Comparison of ENCODE assay signal across 27 mouse cellular contexts in genomic region chr11:103419667-103420066, GRCm38 (mm10). TPM values are rescaled to one million over a fixed set of nuclear protein-coding genes. Genes with fewer than 3 reads are reported as not detected.
DNase-seq lines count a peak whose midpoint lies in the region; ATAC-seq and TF ChIP-seq lines count a peak whose summit lies in the region.
"Had no signal": no experiment of that assay in that cellular context is flagged by ENCODE, and none has a peak within 500 bp of the region (broad histone marks: within the 10 kb centered on the region; RNA-seq: fewer than 3 reads in every experiment).

No protein-coding gene starts in this region.

- 70% methylated on average over 13 of the region's 13 CpGs for WGBS in liver, postnatal 0 days (ENCODE audit: insufficient replicate concordance)
- WGBS in liver, embryonic 12.5 days (ENCODE audit: insufficient replicate concordance): 67% methylated on average over 13 of the region's 13 CpGs

- H3K27me3 ChIP-seq in liver, postnatal 0 days (ENCODE audit: insufficient read depth, low read length): no peaks in the 10 kb centered on the region
- no peaks in the 10 kb centered on the region for H3K27me3 ChIP-seq in liver, embryonic 12.5 days (replicated peaks)
- H3K27me3 ChIP-seq: embryonic facial prominence, embryonic 13.5 days; forebrain, embryonic 15.5 days; heart, embryonic 15.5 days had no signal

- TF ChIP-seq EP300 in liver, postnatal 0 days (IDR thresholded peaks at IDR 0.05; ENCODE audit: low read depth): no peak

- no peak overlapping the region for H3K9ac ChIP-seq in liver, postnatal 0 days (replicated peaks)
- no peak overlapping the region for H3K9ac ChIP-seq in liver, embryonic 12.5 days
- H3K9ac ChIP-seq: embryonic facial prominence, embryonic 13.5 days; forebrain, embryonic 12.5 days; forebrain, embryonic 15.5 days; heart, embryonic 12.5 days; heart, embryonic 15.5 days; hindbrain, embryonic 14.5 days had no signal

- ATAC-seq in liver, postnatal 0 days: no peak
- ATAC-seq in liver, embryonic 12.5 days: no peak
- peak; percentile 72 for ATAC-seq in megakaryocyte, adult 5-6 weeks (ENCODE audit: poor library complexity, severe bottlenecking)
- ATAC-seq in activated CD4-positive, CD25-positive, alpha-beta regulatory T cell, adult 4 months: no peak
- ATAC-seq: CD4-positive, CD25-positive, alpha-beta regulatory T cell, adult 4 months; forebrain, embryonic 15.5 days; hindbrain, postnatal 0 days; inflammation-experienced regulatory T-cells, adult 6 months had no signal

- no peak overlapping the region for H3K4me2 ChIP-seq in liver, postnatal 0 days (ENCODE audit: low read depth, low read length)
- H3K4me2 ChIP-seq in liver, embryonic 12.5 days: no peak overlapping the region
- H3K4me2 ChIP-seq: embryonic facial prominence, embryonic 13.5 days; forebrain, embryonic 12.5 days; forebrain, embryonic 15.5 days; heart, embryonic 12.5 days; heart, embryonic 15.5 days; hindbrain, embryonic 14.5 days had no signal

- peak overlapping the region; percentile 63 for H3K27ac ChIP-seq in liver, postnatal 0 days (ENCODE audit: low read depth)
- H3K27ac ChIP-seq in liver, embryonic 12.5 days: no peak overlapping the region
- peak overlapping the region; percentile 48; the same call in 1 of the 2 replicates for H3K27ac ChIP-seq in cortical plate, adult 2 months (ENCODE audit: insufficient read depth, low read length)
- H3K27ac ChIP-seq: embryonic facial prominence, embryonic 10.5 days; embryonic facial prominence, embryonic 13.5 days; forebrain, embryonic 12.5 days; forebrain, embryonic 15.5 days; heart, embryonic 15.5 days; hindbrain, embryonic 10.5 days; hindbrain, embryonic 14.5 days; hindbrain, postnatal 0 days had no signal

- TF ChIP-seq CTCF in liver, postnatal 0 days (IDR thresholded peaks at IDR 0.05; ENCODE audit: low read depth): no peak
- TF ChIP-seq CTCF in cortical plate, adult 2 months (IDR thresholded peaks at IDR 0.05; ENCODE audit: extremely low read depth, insufficient read depth, low read length): no peak

- no peak for DNase-seq in liver, postnatal 0 days
- no peak for DNase-seq in cerebellum, adult 8-10 months
- DNase-seq: adrenal gland, adult 8-10 months; adrenal gland, postnatal 25 days; cerebellum, adult 18-20 months; cerebellum, adult 9-11 months; cerebellum, postnatal 25 days; embryo, embryonic 11 days; gastrocnemius, postnatal 14 days; heart, postnatal 10 days; heart, postnatal 36 days had no signal

- no peak overlapping the region for H3K4me3 ChIP-seq in liver, postnatal 0 days (ENCODE audit: low read depth, low read length)
- no peak overlapping the region for H3K4me3 ChIP-seq in liver, embryonic 12.5 days
- H3K4me3 ChIP-seq in cortical plate, adult 2 months (ENCODE audit: insufficient read depth, low read length): no peak overlapping the region
- H3K4me3 ChIP-seq: embryonic facial prominence, embryonic 10.5 days; embryonic facial prominence, embryonic 13.5 days; erythroblast, embryonic 14.5 days; forebrain, embryonic 12.5 days; forebrain, embryonic 15.5 days; heart, embryonic 12.5 days; heart, embryonic 15.5 days; hindbrain, embryonic 10.5 days had no signal

- no peak for TF ChIP-seq POLR2A in cortical plate, adult 2 months (IDR thresholded peaks at IDR 0.05; ENCODE audit: extremely low read depth, insufficient read depth, low read length)

- H3K9me3 ChIP-seq in liver, postnatal 0 days (ENCODE audit: low read length): no peaks in the 10 kb centered on the region
- no peaks in the 10 kb centered on the region for H3K9me3 ChIP-seq in liver, embryonic 12.5 days (replicated peaks)
- H3K9me3 ChIP-seq: embryonic facial prominence, embryonic 10.5 days; embryonic facial prominence, embryonic 13.5 days; forebrain, embryonic 12.5 days; forebrain, embryonic 15.5 days; heart, embryonic 12.5 days; heart, embryonic 15.5 days; hindbrain, embryonic 10.5 days had no signal

- H3K4me1 ChIP-seq in liver, postnatal 0 days (ENCODE audit: insufficient read depth): no peaks in the 10 kb centered on the region; the same call in 1 of the 2 replicates
- H3K4me1 ChIP-seq in liver, embryonic 12.5 days: no peaks in the 10 kb centered on the region
- no peaks in the 10 kb centered on the region for H3K4me1 ChIP-seq in cortical plate, adult 2 months (ENCODE audit: control insufficient read depth, insufficient read depth, low read length)
- H3K4me1 ChIP-seq: embryonic facial prominence, embryonic 13.5 days; forebrain, embryonic 12.5 days; forebrain, embryonic 15.5 days; heart, embryonic 12.5 days; heart, embryonic 15.5 days; hindbrain, embryonic 10.5 days had no signal

- H3K36me3 ChIP-seq in liver, postnatal 0 days (replicated peaks; ENCODE audit: insufficient read depth, low read length): no peaks in the 10 kb centered on the region
- no peaks in the 10 kb centered on the region for H3K36me3 ChIP-seq in liver, embryonic 12.5 days
- H3K36me3 ChIP-seq: embryonic facial prominence, embryonic 10.5 days; embryonic facial prominence, embryonic 13.5 days; forebrain, embryonic 12.5 days; forebrain, embryonic 15.5 days; heart, embryonic 12.5 days; heart, embryonic 15.5 days; hindbrain, embryonic 10.5 days had no signal

RNA-seq across cellular contexts. Expression of gene Plekhm1, which starts 7.2 kb away (rescaled TPM):
- 2.1 and 2.3 TPM in 2 replicates for polyA plus RNA-seq in liver, postnatal 0 days (2015; fragmentation: Nextera tagmentation; extraction: Ambion mirVana)
- polyA plus RNA-seq in liver, embryonic 12.5 days (2016; fragmentation: Nextera tagmentation; extraction: Ambion mirVana): 5.2 and 5.3 TPM in 2 replicates
- polyA plus RNA-seq in cortical plate, adult 2 months (2012; rRNA removed): 16.0 and 16.5 TPM in 2 replicates
- total RNA-seq in megakaryocyte, adult 5-6 weeks (2015): 28.4 and 29.4 TPM in 2 replicates
- total RNA-seq in megakaryocyte, adult 5-6 weeks (2017): 8.3 and 12.7 TPM in 2 replicates
- 1 to 10 TPM; 7.0 to 9.3 TPM for polyA plus RNA-seq in activated CD4-positive, CD25-positive, alpha-beta regulatory T cell, adult 4 months (2017; shearing (Covaris generic))

RNA-seq across cellular contexts. Expression of gene Arhgap27, which starts 56.2 kb away (rescaled TPM):
- 3.2 and 3.3 TPM in 2 replicates for polyA plus RNA-seq in liver, postnatal 0 days (2015; fragmentation: Nextera tagmentation; extraction: Ambion mirVana)
- 2.7 and 4.0 TPM in 2 replicates for polyA plus RNA-seq in liver, embryonic 12.5 days (2016; fragmentation: Nextera tagmentation; extraction: Ambion mirVana)
- polyA plus RNA-seq in cortical plate, adult 2 months (2012; rRNA removed): 11.8 and 13.2 TPM in 2 replicates
- 20.1 and 20.5 TPM in 2 replicates for total RNA-seq in megakaryocyte, adult 5-6 weeks (2015)
- 20.1 and 21.9 TPM in 2 replicates for total RNA-seq in megakaryocyte, adult 5-6 weeks (2017)
- 10 to 100 TPM; 25.5 to 33.2 TPM for polyA plus RNA-seq in activated CD4-positive, CD25-positive, alpha-beta regulatory T cell, adult 4 months (2017; shearing (Covaris generic))
